Mouse (Mus musculus): Measurements from ENCODE around the gene Acot8.

DNA sequence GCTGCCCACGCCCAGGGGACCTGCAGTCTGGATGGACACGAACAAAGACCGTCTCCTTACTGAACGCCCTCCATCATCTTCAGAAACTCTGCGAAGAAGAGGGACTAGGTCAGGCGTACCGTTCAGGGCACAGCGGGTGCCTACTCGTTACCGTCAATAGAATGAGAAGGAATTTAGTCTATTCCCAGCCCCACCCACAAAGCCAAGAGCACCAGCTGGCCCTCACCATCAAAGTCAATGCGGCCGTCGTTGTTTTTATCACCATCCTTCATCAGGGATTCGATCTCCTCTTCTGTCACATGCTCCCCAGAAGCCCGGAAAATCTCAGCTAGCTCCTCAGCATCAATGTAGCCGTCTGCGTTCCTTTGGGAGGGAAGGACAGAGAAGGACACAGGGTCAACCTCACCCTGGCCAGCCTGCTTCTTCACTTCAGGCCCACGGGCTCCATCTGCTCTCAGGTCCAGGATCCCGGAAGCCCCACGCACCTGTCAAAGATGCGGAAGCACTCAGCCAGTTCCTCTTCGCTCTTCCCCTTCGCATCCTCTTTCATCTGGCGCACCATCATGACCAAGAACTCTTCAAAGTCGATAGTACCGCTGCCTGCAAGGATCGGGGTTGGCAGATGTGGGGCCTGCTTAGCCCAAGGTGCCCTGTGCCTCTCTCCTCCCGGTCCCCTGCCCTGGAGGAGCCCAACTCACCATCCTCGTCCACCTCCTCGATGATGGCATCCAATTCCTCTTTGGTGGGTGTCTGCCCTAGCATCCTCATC lies 27.3 kb downstream of the Acot8 start:
- no peak for TF ChIP-seq CTCF (IDR thresholded peaks at IDR 0.05; ENCODE audit: insufficient read depth, low read depth, low read length)
- TF ChIP-seq POLR2A (IDR thresholded peaks at IDR 0.05; ENCODE audit: insufficient read depth, low read depth, low read length) = no peak

All from olfactory bulb, adult 2 months (tissue).